Mouse (Mus musculus): ENCODE measurements around the gene Oxgr1. TPM values are rescaled to one million over a fixed set of nuclear protein-coding genes. Genes with fewer than 3 reads are reported as not detected.

Gene Oxgr1
- polyA plus RNA-seq (2016; fragmentation: Nextera tagmentation; extraction: Ambion mirVana), result not detected in 2 replicates

- H3K36me3 ChIP-seq, result no peaks in the 10 kb centered on the region
- no peaks in the 10 kb centered on the region for H3K9me3 ChIP-seq (replicated peaks)
- 93% methylated on average over 17 of the region's 17 CpGs for WGBS
- no peaks in the 10 kb centered on the region for H3K27me3 ChIP-seq (ENCODE audit: low read depth, poor library complexity, severe bottlenecking)
- DNase-seq (ENCODE audit: low spot score), result no peak
- H3K4me3 ChIP-seq, result no peak within 1 kb of the TSS
- H3K27ac ChIP-seq, result no peak within 1 kb of the TSS
- no peaks in the 10 kb centered on the region for H3K4me1 ChIP-seq
Measured at GRCm38 (mm10) chr14:120042187-120042820, at the start of gene Oxgr1. Gene Oxgr1 (minus strand): TSS chr14:120042435.

GRCm38 (mm10) chr14:120090401-120090800, 48.2 kb upstream of the Oxgr1 start:
- 41% methylated on average over 1 of the region's 1 CpGs for WGBS
- Histone ChIP-seq H3K4me1 (peaks cover 16% of the 10 kb centered on the region), H3K36me3 (no peaks in the 10 kb centered on the region), H3K4me3 (peak overlapping the region; percentile 6; the same call in 1 of the 2 replicates), H3K27ac (peak overlapping the region; percentile 12; the same call in 1 of the 2 replicates), H3K27me3 (ENCODE audit: low read depth, poor library complexity, severe bottlenecking) (no peaks in the 10 kb centered on the region), H3K9me3 (replicated peaks) (no peaks in the 10 kb centered on the region)
- no peak for DNase-seq (ENCODE audit: low spot score)

GRCm38 (mm10) chr14:120089649-120090360, 47.6 kb upstream of the Oxgr1 start:
- Histone ChIP-seq H3K27ac (0 out of 2 replicates have a peak overlapping the region, but pooled peaks have one; percentile 12), H3K36me3 (no peaks in the 10 kb centered on the region), H3K4me1 (peaks cover 16% of the 10 kb centered on the region), H3K9me3 (replicated peaks) (no peaks in the 10 kb centered on the region), H3K27me3 (ENCODE audit: low read depth, poor library complexity, severe bottlenecking) (no peaks in the 10 kb centered on the region), H3K4me3 (peak overlapping the region; percentile 6; the same call in 1 of the 2 replicates)
- DNase-seq (ENCODE audit: low spot score), result no peak
- 28% methylated on average over 14 of the region's 14 CpGs for WGBS

- 80% methylated on average over 7 of the region's 7 CpGs for WGBS
- no peaks in the 10 kb centered on the region for H3K9me3 ChIP-seq (replicated peaks)
- DNase-seq (ENCODE audit: low spot score), result no peak
- H3K4me3 ChIP-seq, result no peak overlapping the region
- no peaks in the 10 kb centered on the region for H3K27me3 ChIP-seq (ENCODE audit: low read depth, poor library complexity, severe bottlenecking)
- peaks cover 16% of the 10 kb centered on the region for H3K4me1 ChIP-seq
- H3K36me3 ChIP-seq, result no peaks in the 10 kb centered on the region
- no peak overlapping the region for H3K27ac ChIP-seq
Measured at GRCm38 (mm10) chr14:120089006-120089648, 46.9 kb upstream of the Oxgr1 start.

- no peaks in the 10 kb centered on the region for H3K9me3 ChIP-seq (replicated peaks)
- H3K36me3 ChIP-seq, result no peaks in the 10 kb centered on the region
- DNase-seq (ENCODE audit: low spot score), result no peak
- no peak overlapping the region for H3K4me3 ChIP-seq
- H3K4me1 ChIP-seq, result 0 out of 2 replicates have a peak, but pooled peaks cover under 1% of the 10 kb centered on the region
- WGBS, result 84% methylated on average over 9 of the region's 9 CpGs
- no peak overlapping the region for H3K27ac ChIP-seq
- H3K27me3 ChIP-seq (ENCODE audit: low read depth, poor library complexity, severe bottlenecking), result no peaks in the 10 kb centered on the region
Measured at GRCm38 (mm10) chr14:120084084-120084667, 41.9 kb upstream of the Oxgr1 start.

- DNase-seq (ENCODE audit: low spot score), result no peak
- Histone ChIP-seq H3K36me3 (no peaks in the 10 kb centered on the region), H3K9me3 (replicated peaks) (no peaks in the 10 kb centered on the region), H3K4me3 (no peak overlapping the region), H3K4me1 (peaks cover 9% of the 10 kb centered on the region; the same call in 1 of the 2 replicates), H3K27me3 (ENCODE audit: low read depth, poor library complexity, severe bottlenecking) (no peaks in the 10 kb centered on the region), H3K27ac (no peak overlapping the region)
- 73% methylated on average over 2 of the region's 2 CpGs for WGBS
Measured at GRCm38 (mm10) chr14:120076192-120076591, 34.0 kb upstream of the Oxgr1 start.

GRCm38 (mm10) chr14:120075746-120076145, 33.5 kb upstream of the Oxgr1 start:
- Histone ChIP-seq H3K36me3 (no peaks in the 10 kb centered on the region), H3K4me3 (no peak overlapping the region), H3K9me3 (replicated peaks) (no peaks in the 10 kb centered on the region), H3K4me1 (peaks cover 9% of the 10 kb centered on the region; the same call in 1 of the 2 replicates), H3K27ac (no peak overlapping the region), H3K27me3 (ENCODE audit: low read depth, poor library complexity, severe bottlenecking) (no peaks in the 10 kb centered on the region)
- no peak for DNase-seq (ENCODE audit: low spot score)
- WGBS, result 85% methylated on average over 5 of the region's 5 CpGs

GRCm38 (mm10) chr14:120074231-120074630, 32.0 kb upstream of the Oxgr1 start:
- Histone ChIP-seq H3K4me3 (no peak overlapping the region), H3K9me3 (replicated peaks) (no peaks in the 10 kb centered on the region), H3K27me3 (ENCODE audit: low read depth, poor library complexity, severe bottlenecking) (no peaks in the 10 kb centered on the region), H3K36me3 (no peaks in the 10 kb centered on the region), H3K4me1 (peaks cover 9% of the 10 kb centered on the region; the same call in 1 of the 2 replicates), H3K27ac (peak overlapping the region; percentile 47; the same call in 1 of the 2 replicates)
- no peak for DNase-seq (ENCODE audit: low spot score)

- H3K27me3 ChIP-seq (ENCODE audit: low read depth, poor library complexity, severe bottlenecking), result no peaks in the 10 kb centered on the region
- H3K9me3 ChIP-seq (replicated peaks), result no peaks in the 10 kb centered on the region
- peak; percentile 73 for DNase-seq (ENCODE audit: low spot score)
- no peak overlapping the region for H3K27ac ChIP-seq
- H3K4me1 ChIP-seq, result no peaks in the 10 kb centered on the region
- H3K4me3 ChIP-seq, result no peak overlapping the region
- 73% methylated on average over 9 of the region's 9 CpGs for WGBS
- H3K36me3 ChIP-seq, result no peaks in the 10 kb centered on the region
Measured at GRCm38 (mm10) chr14:120061096-120061495, 18.9 kb upstream of the Oxgr1 start.

- H3K27me3 ChIP-seq (ENCODE audit: low read depth, poor library complexity, severe bottlenecking), result no peaks in the 10 kb centered on the region
- no peak overlapping the region for H3K4me3 ChIP-seq
- no peak for DNase-seq (ENCODE audit: low spot score)
- 16% methylated on average over 1 of the region's 1 CpGs for WGBS
- no peaks in the 10 kb centered on the region for H3K36me3 ChIP-seq
- no peaks in the 10 kb centered on the region for H3K9me3 ChIP-seq (replicated peaks)
- H3K4me1 ChIP-seq, result no peaks in the 10 kb centered on the region
- no peak overlapping the region for H3K27ac ChIP-seq
Measured at GRCm38 (mm10) chr14:120033454-120033853, 8.8 kb downstream of the Oxgr1 start.

GRCm38 (mm10) chr14:120019948-120020347, 22.3 kb downstream of the Oxgr1 start:
- H3K27ac ChIP-seq, result no peak overlapping the region
- no peaks in the 10 kb centered on the region for H3K4me1 ChIP-seq
- WGBS, result 73% methylated on average over 2 of the region's 2 CpGs

GRCm38 (mm10) chr14:120009969-120010872, 32.0 kb downstream of the Oxgr1 start:
- H3K27ac ChIP-seq, result no peak overlapping the region
- H3K4me3 ChIP-seq, result no peak overlapping the region
- DNase-seq (ENCODE audit: low spot score), result no peak
- 88% methylated on average over 11 of the region's 11 CpGs for WGBS
- no peaks in the 10 kb centered on the region for H3K9me3 ChIP-seq (replicated peaks)
- no peaks in the 10 kb centered on the region for H3K4me1 ChIP-seq
- H3K36me3 ChIP-seq, result no peaks in the 10 kb centered on the region
- no peaks in the 10 kb centered on the region for H3K27me3 ChIP-seq (ENCODE audit: low read depth, poor library complexity, severe bottlenecking)

More at GRCm38 (mm10) chr14:120019948-120020347, 22.3 kb downstream of the Oxgr1 start:
- no peaks in the 10 kb centered on the region for H3K27me3 ChIP-seq (ENCODE audit: low read depth, poor library complexity, severe bottlenecking)
- no peak for DNase-seq (ENCODE audit: low spot score)
- H3K36me3 ChIP-seq, result no peaks in the 10 kb centered on the region
- H3K9me3 ChIP-seq (replicated peaks), result no peaks in the 10 kb centered on the region
- no peak overlapping the region for H3K4me3 ChIP-seq

Measured in limb, embryonic 10.5 days (tissue).